Mouse (Mus musculus) E14TG2a.4 (cell line): ENCODE measurements around the gene Zfp358.

Experiments
- CTCF ChIP-seq: conservative IDR thresholded peaks from 2 replicates; pipeline ENCODE4 v1.5.1; 2014; ENCODE audit warnings: low read length
- POU5F1 ChIP-seq: IDR thresholded peaks from 2 replicates; pipeline ENCODE4 v1.6.1; 2014; ENCODE audit warnings: low read length, borderline replicate concordance

DNA sequence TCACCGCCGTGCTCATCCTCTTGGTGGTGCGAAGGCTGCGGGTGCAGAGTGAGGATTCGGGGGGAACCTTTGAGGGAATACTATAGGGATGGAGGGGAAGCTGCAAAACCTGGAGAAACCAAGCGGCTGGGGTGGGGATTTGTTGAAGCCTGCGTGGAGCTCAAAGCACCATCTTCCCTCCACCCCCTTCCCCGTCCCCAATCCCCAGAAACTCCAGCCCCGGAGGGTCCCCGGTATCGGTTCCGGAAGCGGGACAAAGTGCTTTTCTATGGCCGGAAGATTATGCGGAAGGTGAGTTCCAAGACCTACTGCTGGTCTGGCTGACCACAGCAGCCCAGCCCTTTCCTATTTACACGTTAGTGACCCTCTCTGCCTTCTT is 24.2 kb downstream of the Zfp358 start:
- TF ChIP-seq CTCF (no peak), POU5F1 (no peak)
